Mouse (Mus musculus): ENCODE results near the gene Jak1. TPM values are rescaled to one million over a fixed set of nuclear protein-coding genes. Genes with fewer than 3 reads are reported as not detected.
A peak's percentile ranks its signal among the peaks of the same experiment; 100 is the strongest.
"Not testable (repeated sequence)": the region's sequence is repeated elsewhere in the genome, so short reads cannot be mapped to it uniquely, and the experiment has no call there.

Jak1 gene
- total and polyA plus RNA-seq, 3 experiments: 37.3 to 41.9 TPM; not detected in 1

- Histone ChIP-seq H3K36me3 (ENCODE audit: control insufficient read depth in 1 of 2, insufficient read depth in 2 of 2, low read length in 2 of 2) (peaks cover 0 to 4% of the 10 kb centered on the region in 2 experiments; a peak in 2 of 4 replicates), H3K4me3 (ENCODE audit: control insufficient read depth in 1 of 2, insufficient read depth in 1 of 2, low read depth in 2 of 2, low read length in 2 of 2) (no peak overlapping the region), H3K4me1 (ENCODE audit: control insufficient read depth in 1 of 2, insufficient read depth in 2 of 2, low read length in 2 of 2) (peaks cover 0 to 8% of the 10 kb centered on the region in 2 experiments; a peak in 3 of 4 replicates), H3K9ac (ENCODE audit: control insufficient read depth, low read depth, low read length, poor library complexity, severe bottlenecking) (no peak overlapping the region), H3K27me3 (ENCODE audit: control insufficient read depth in 1 of 2, insufficient read depth in 2 of 2, low read length in 2 of 2) (peaks cover 2 to 8% of the 10 kb centered on the region in 2 experiments; a peak in 3 of 4 replicates), H3K9me3 (replicated peaks; ENCODE audit: insufficient read depth, low read length) (no peaks in the 10 kb centered on the region), H3K79me2 (ENCODE audit: control insufficient read depth, insufficient read depth, low read length, poor library complexity) (no peaks in the 10 kb centered on the region), H3K27ac (ENCODE audit: control insufficient read depth, low read depth, low read length) (no peak overlapping the region)
- no peak for DNase-seq (ENCODE audit: low read depth, low spot score)
- TF ChIP-seq SMC3 (IDR thresholded peaks at IDR 0.05; ENCODE audit: low read depth, low read length) (no peak), ZKSCAN1 (IDR thresholded peaks at IDR 0.05; ENCODE audit: low read depth, low read length) (no peak), GATA1 (IDR thresholded peaks at IDR 0.05; ENCODE audit: low read depth, low read length) (no peak), MYC (IDR thresholded peaks at IDR 0.05; ENCODE audit: low read depth, low read length) (no peak), MEF2A (IDR thresholded peaks at IDR 0.05; ENCODE audit: extremely low read depth, insufficient replicate concordance, low read depth, low read length, poor library complexity, severe bottlenecking) (no peak)
These were observed 5.7 kb upstream of the Jak1 start for GRCm38 (mm10) chr4:101270734-101271133.

- H3K4me3 ChIP-seq (ENCODE audit: control insufficient read depth in 1 of 2, insufficient read depth in 1 of 2, low read depth in 2 of 2, low read length in 2 of 2); DNase-seq (ENCODE audit: low read depth, low spot score); H3K36me3 ChIP-seq (ENCODE audit: control insufficient read depth in 1 of 2, insufficient read depth in 2 of 2, low read length in 2 of 2); H3K9ac ChIP-seq (ENCODE audit: control insufficient read depth, low read depth, low read length, poor library complexity, severe bottlenecking); H3K27me3 ChIP-seq (ENCODE audit: control insufficient read depth in 1 of 2, insufficient read depth in 2 of 2, low read length in 2 of 2); H3K9me3 ChIP-seq (replicated peaks; ENCODE audit: insufficient read depth, low read length); H3K4me1 ChIP-seq (ENCODE audit: control insufficient read depth in 1 of 2, insufficient read depth in 2 of 2, low read length in 2 of 2); H3K27ac ChIP-seq (ENCODE audit: control insufficient read depth, low read depth, low read length): not testable (repeated sequence)
- peaks cover 13% of the 10 kb centered on the region for H3K79me2 ChIP-seq (ENCODE audit: control insufficient read depth, insufficient read depth, low read length, poor library complexity)
These were observed 3.4 kb upstream of the Jak1 start for GRCm38 (mm10) chr4:101268506-101268905.

GRCm38 (mm10) chr4:101265523-101265922 lies 441 bp upstream of the Jak1 start:
- Histone ChIP-seq H3K79me2 (ENCODE audit: control insufficient read depth, insufficient read depth, low read length, poor library complexity) (peaks cover 37% of the 10 kb centered on the region), H3K4me3 (ENCODE audit: control insufficient read depth in 1 of 2, insufficient read depth in 1 of 2, low read depth in 2 of 2, low read length in 2 of 2) (peak overlapping the region; percentile 67 to 79), H3K4me1 (ENCODE audit: control insufficient read depth in 1 of 2, insufficient read depth in 2 of 2, low read length in 2 of 2) (peaks cover 17 to 19% of the 10 kb centered on the region in 2 experiments), H3K9ac (ENCODE audit: control insufficient read depth, low read depth, low read length, poor library complexity, severe bottlenecking) (peak overlapping the region; percentile 71), H3K27me3 (ENCODE audit: control insufficient read depth in 1 of 2, insufficient read depth in 2 of 2, low read length in 2 of 2) (no peaks in the 10 kb centered on the region), H3K9me3 (replicated peaks; ENCODE audit: insufficient read depth, low read length) (no peaks in the 10 kb centered on the region), H3K36me3 (ENCODE audit: control insufficient read depth in 1 of 2, insufficient read depth in 2 of 2, low read length in 2 of 2) (peaks cover 0 to 22% of the 10 kb centered on the region in 2 experiments; a peak in 2 of 4 replicates), H3K27ac (ENCODE audit: control insufficient read depth, low read depth, low read length) (peak overlapping the region; percentile 61)
- TF ChIP-seq SIN3A (IDR thresholded peaks at IDR 0.05; ENCODE audit: low read length) (peak; percentile 0; the same call in 1 of the 2 replicates), MAZ (IDR thresholded peaks at IDR 0.05; ENCODE audit: low read depth, low read length) (no peak), BHLHE40 (IDR thresholded peaks at IDR 0.05; ENCODE audit: borderline replicate concordance, low read depth, low read length) (no peak), ZNF384 (IDR thresholded peaks at IDR 0.05; ENCODE audit: low read depth, low read length) (no peak), ZC3H11A (IDR thresholded peaks at IDR 0.05; ENCODE audit: low read depth, low read length) (no peak), MAX (IDR thresholded peaks at IDR 0.05; ENCODE audit: low read length) (no peak), POLR2AphosphoS2 (IDR thresholded peaks at IDR 0.05; ENCODE audit: low read length) (no peak)
- DNase-seq (ENCODE audit: low read depth, low spot score): peak; percentile 46
